Mouse (Mus musculus) kidney, embryonic 16.5 days (tissue): ENCODE measurements around the gene Serpina1a. TPM values are rescaled to one million over a fixed set of nuclear protein-coding genes. Genes with fewer than 3 reads are reported as not detected.
A peak's percentile ranks its signal among the peaks of the same experiment; 100 is the strongest.
"Not testable (repeated sequence)": the region's sequence is repeated elsewhere in the genome, so short reads cannot be mapped to it uniquely, and the experiment has no call there.

ENCODE experiments used
- ATAC-seq: fragments of 200-750 bp; cut with Nextera tagmentation; 2 replicates; pipeline ENCODE4 v1.8.0; 2017; ENCODE audit warnings: moderate TSS enrichment; ENCODE audit not compliant: low FRiP score, low TSS enrichment
- H3K27ac ChIP-seq: fragments of 300-500 bp; sonication (generic); 2 replicates; pipeline ENCODE4 v1.5.1; 2014; ENCODE audit warnings: low read length
- H3K27me3 ChIP-seq: fragments of 300-500 bp; sonication (generic); 2 replicates; pipeline ENCODE4 v1.6.1; 2014; ENCODE audit warnings: low read length, control low read depth, mixed read lengths; ENCODE audit not compliant: insufficient read depth
- H3K36me3 ChIP-seq: fragments of 300-500 bp; sonication (generic); 2 replicates; pipeline ENCODE4 v1.6.1; 2014; ENCODE audit warnings: low read length, control low read depth, mixed read lengths; ENCODE audit not compliant: insufficient read depth
- H3K4me1 ChIP-seq: fragments of 300-500 bp; sonication (generic); 2 replicates; pipeline ENCODE4 v1.6.1; 2014; ENCODE audit warnings: low read length, control low read depth, mixed read lengths; ENCODE audit not compliant: insufficient read depth
- H3K4me2 ChIP-seq: fragments of 300-500 bp; sonication (generic); replicated peaks from 2 replicates; pipeline ENCODE4 v1.6.1; 2014; ENCODE audit warnings: low read depth, low read length
- H3K4me3 ChIP-seq: fragments of 300-500 bp; sonication (generic); 2 replicates; pipeline ENCODE4 v1.5.1; 2014; ENCODE audit warnings: mild to moderate bottlenecking, low read length
- H3K9ac ChIP-seq: fragments of 300-500 bp; sonication (generic); replicated peaks from 2 replicates; pipeline ENCODE4 v1.6.1; 2014; ENCODE audit warnings: low read length
- H3K9me3 ChIP-seq: fragments of 300-500 bp; sonication (generic); 2 replicates; pipeline ENCODE4 v1.6.1; 2016; ENCODE audit warnings: low read length, control low read depth
- WGBS: fragments of 180-500 bp; shearing (Covaris S2); extraction: QIAGEN DNeasy Blood & Tissue Kit; methylation state at CpG from one replicate; pipeline ENCODE4 v1.1.7; 2014; 5-methylcytosine and 5-hydroxymethylcytosine counted together
- polyA plus RNA-seq: library from polyadenylated mRNA; unstranded; fragments of >200 nt; fragmentation: Nextera tagmentation; extraction: Ambion mirVana; gene quantifications from 2 replicates; pipeline ENCODE4 v1.2.1, GENCODE M21; 2015

The Serpina1a gene
- polyA plus RNA-seq, 1 experiment from 2014 or later, result 17.4 TPM

DNA sequence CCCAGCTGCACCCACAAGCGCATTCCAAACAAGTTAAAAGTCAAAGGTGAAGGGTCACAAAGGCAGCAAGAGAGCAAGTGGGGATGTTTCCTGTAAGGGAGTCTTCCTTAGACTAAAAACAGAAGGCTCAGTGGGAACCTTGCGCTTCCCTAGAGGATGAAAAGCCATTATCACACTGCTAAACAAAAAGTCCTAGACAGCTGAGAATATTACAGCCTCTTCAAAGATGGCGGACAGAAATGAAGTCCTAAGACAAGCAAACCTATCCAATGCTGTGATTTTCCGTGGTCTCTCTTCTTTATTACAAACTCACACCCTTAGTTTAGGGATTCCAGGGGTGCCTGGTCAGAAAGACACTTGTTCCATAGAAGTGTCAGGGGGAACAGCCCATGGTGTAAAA, 33.1 kb downstream of the Serpina1a start, which contains the start of gene Serpina1b:
TSS of gene Serpina1b (minus strand) at position 101 of the 400 bp plus-strand sequence.
- ATAC-seq, H3K4me1 ChIP-seq, H3K4me2 ChIP-seq, H3K27me3 ChIP-seq, H3K4me3 ChIP-seq, H3K9ac ChIP-seq, H3K9me3 ChIP-seq, H3K36me3 ChIP-seq, H3K27ac ChIP-seq: not testable (repeated sequence)
- WGBS, result 78% methylated on average over 4 of the region's 4 CpGs

DNA sequence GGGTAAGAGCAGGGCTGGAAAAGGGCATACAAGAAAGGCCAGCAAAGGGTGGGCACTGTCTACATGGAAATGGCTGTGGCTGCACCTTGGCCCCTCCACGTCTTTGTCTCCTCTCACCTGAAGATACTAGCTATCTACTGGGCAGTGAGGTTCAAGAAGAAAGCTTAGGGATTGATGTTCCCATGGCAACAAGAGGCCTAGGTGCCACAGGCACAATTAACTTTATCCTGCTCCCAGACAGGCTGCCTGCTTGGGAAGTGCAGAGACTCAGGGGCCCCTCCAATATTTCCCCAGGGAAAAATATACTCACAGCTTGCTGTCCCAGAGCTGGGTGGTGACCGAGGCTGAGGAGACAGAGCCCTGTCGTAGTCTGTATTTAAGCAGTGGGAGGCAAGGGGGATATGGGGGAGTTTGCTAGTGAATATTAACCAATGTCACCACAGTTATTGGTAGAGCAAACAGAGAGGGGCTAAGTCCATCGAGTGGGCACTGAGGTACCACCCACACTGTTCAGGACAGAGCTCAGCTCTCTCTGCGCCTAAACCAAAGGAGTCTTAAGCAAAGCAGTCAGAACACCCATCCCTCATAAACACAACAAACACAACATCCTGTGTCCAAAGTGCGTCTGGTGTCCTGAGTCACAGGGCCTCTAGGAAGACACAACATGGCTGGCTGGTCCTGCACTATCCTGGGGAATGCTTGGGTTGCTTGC, 35.5 kb downstream of the Serpina1a start:
- WGBS, result 64% methylated on average over 6 of the region's 6 CpGs
- ATAC-seq, result 0 out of 2 replicates have a peak, but pooled peaks have one; percentile 31
- H3K27ac ChIP-seq, H3K4me1 ChIP-seq, H3K9ac ChIP-seq, H3K27me3 ChIP-seq, H3K9me3 ChIP-seq, H3K36me3 ChIP-seq, H3K4me3 ChIP-seq: not testable (repeated sequence)
- 0 out of 2 replicates have a peak overlapping the region, but pooled peaks have one; percentile 10 for H3K4me2 ChIP-seq

DNA sequence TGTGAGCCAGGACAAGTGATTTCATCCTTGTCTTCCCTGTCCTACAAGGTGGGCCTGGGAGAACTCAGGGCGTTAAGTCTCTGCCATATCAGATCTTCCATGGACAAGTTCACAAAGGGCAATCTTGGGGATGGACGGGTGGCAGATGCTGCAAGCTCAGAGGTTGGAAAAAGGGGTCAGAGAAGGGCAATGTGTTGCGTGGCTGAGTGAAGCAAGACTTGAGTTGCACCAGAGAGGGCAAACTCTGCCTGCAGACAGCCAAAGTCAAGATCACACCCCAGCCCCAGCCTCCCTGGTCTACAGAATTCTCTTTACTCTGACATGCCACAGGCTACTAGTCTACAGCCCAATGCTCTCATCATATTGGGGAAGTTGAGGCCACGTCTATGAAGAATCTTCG, 39.5 kb downstream of the Serpina1a start:
- H3K36me3 ChIP-seq, H3K27me3 ChIP-seq, H3K4me1 ChIP-seq, H3K27ac ChIP-seq, H3K9ac ChIP-seq, H3K9me3 ChIP-seq, ATAC-seq, H3K4me3 ChIP-seq, H3K4me2 ChIP-seq: not testable (repeated sequence)
- 76% methylated on average over 4 of the region's 5 CpGs for WGBS

Other genes with a start within 250 kb of the Serpina1a start
- 2.4 and 2.7 TPM in 2 replicates for gene Serpina10, start 232.1 kb downstream of the Serpina1a start, polyA plus RNA-seq
- 7.8 and 12.7 TPM in 2 replicates for gene Serpina6, start 206.3 kb downstream of the Serpina1a start, polyA plus RNA-seq
- gene Serpina16, start 187.4 kb downstream of the Serpina1a start, polyA plus RNA-seq, result not detected in 2 replicates
- not detected in 2 replicates for gene Serpina1f, start 168.0 kb downstream of the Serpina1a start, polyA plus RNA-seq
- gene Serpina1d, start 90.0 kb downstream of the Serpina1a start, polyA plus RNA-seq, result 0.87 and 1.5 TPM in 2 replicates
- gene Serpina1b, start 33.2 kb downstream of the Serpina1a start, polyA plus RNA-seq, result 6.7 and 8.0 TPM in 2 replicates
- 1.1 and 1.5 TPM in 2 replicates for gene Serpina1c, start 41.3 kb upstream of the Serpina1a start, polyA plus RNA-seq
- 1.3 and 1.5 TPM in 2 replicates for gene Serpina1e, start 95.4 kb upstream of the Serpina1a start, polyA plus RNA-seq
- not detected in 2 replicates for gene Serpina11, start 126.4 kb upstream of the Serpina1a start, polyA plus RNA-seq
- 0.06 TPM in 1 of 2 replicates, not detected in the other for gene Serpina9, start 150.2 kb upstream of the Serpina1a start, polyA plus RNA-seq
- gene Serpina12, start 180.9 kb upstream of the Serpina1a start, polyA plus RNA-seq, result not detected in 2 replicates
- 0.07 TPM in 1 of 2 replicates, not detected in the other for gene Serpina5, start 237.6 kb upstream of the Serpina1a start, polyA plus RNA-seq
- not detected in 2 replicates for gene Serpina3a, start 249.2 kb upstream of the Serpina1a start, polyA plus RNA-seq